Mouse (Mus musculus) activated CD4-positive, CD25-positive, alpha-beta regulatory T cell (primary cell): ENCODE data around the gene Gm49354. TPM values are rescaled to one million over a fixed set of nuclear protein-coding genes. Genes with fewer than 3 reads are reported as not detected.

Source experiments
- polyA plus RNA-seq, 2 experiments: library from polyadenylated mRNA; unstranded; fragments of 100-300 nt; shearing (Covaris generic); gene quantifications; one replicate each; pipeline ENCODE4 v1.2.1; 2017

Gm49354 gene
- not detected for polyA plus RNA-seq

GRCm38 (mm10) chr13:59782145-59782544 lies at the start of gene Gm49354:
TSS of gene Gm49354 (minus strand) at chr13:59782245.

GRCm38 (mm10) chr13:59822507-59823462 lies 40.7 kb upstream of the Gm49354 start, which contains the start of gene Tut7:
TSS of gene Tut7 (minus strand) at chr13:59823147.

GRCm38 (mm10) chr13:59769296-59770163 lies 12.5 kb downstream of the Gm49354 start, which contains the start of gene Isca1:
TSS of gene Isca1 (minus strand) at chr13:59769810.

GRCm38 (mm10) chr13:59746711-59747110 lies 35.3 kb downstream of the Gm49354 start, which contains the start of gene 1700014D04Rik:
TSS of gene 1700014D04Rik (minus strand) at chr13:59746752.

GRCm38 (mm10) chr13:59731652-59732051 lies 50.4 kb downstream of the Gm49354 start, which contains the start of gene Spata31d1d:
TSS of gene Spata31d1d (minus strand) at chr13:59731752.

GRCm38 (mm10) chr13:59711984-59712383 lies 70.1 kb downstream of the Gm49354 start, which contains the start of gene Spata31d1b:
TSS of gene Spata31d1b (plus strand) at chr13:59712284.

GRCm38 (mm10) chr13:59710230-59710629 lies 71.8 kb downstream of the Gm49354 start, which contains the start of gene Spata31d1a:
TSS of gene Spata31d1a (minus strand) at chr13:59710330.

Other genes starting within 250 kb of the Gm49354 start
- gene Agtpbp1, start 197.0 kb downstream of the Gm49354 start, polyA plus RNA-seq = 10 to 100 TPM; 19.1 to 29.4 TPM
- 10 to 100 TPM; 59.9 to 62.6 TPM for gene Naa35, start 197.0 kb downstream of the Gm49354 start, polyA plus RNA-seq
- 10 to 100 TPM; 16.3 to 32.1 TPM for gene Golm1, start 106.4 kb downstream of the Gm49354 start, polyA plus RNA-seq
- under 1 TPM in 1 of 2 experiments, not detected in 1; 0.05 TPM for gene 4921517D22Rik, start 88.1 kb downstream of the Gm49354 start, polyA plus RNA-seq
- gene Spata31d1a, start 71.9 kb downstream of the Gm49354 start, polyA plus RNA-seq = under 1 TPM in 1 of 2 experiments, not detected in 1; 0.20 TPM
- gene Spata31d1b, start 70.0 kb downstream of the Gm49354 start, polyA plus RNA-seq = not detected
- gene Spata31d1d, start 50.5 kb downstream of the Gm49354 start, polyA plus RNA-seq = not detected
- gene 1700014D04Rik, start 35.5 kb downstream of the Gm49354 start, polyA plus RNA-seq = under 1 TPM in 1 of 2 experiments, not detected in 1; 0.31 TPM
- gene Isca1, start 12.4 kb downstream of the Gm49354 start, polyA plus RNA-seq = 10 to 100 TPM; 57.9 to 73.7 TPM
- 100 to 1,000 TPM; 122 to 123 TPM for gene Tut7, start 40.9 kb upstream of the Gm49354 start, polyA plus RNA-seq